Mouse (Mus musculus): ENCODE data around the gene Cdc123. TPM values are rescaled to one million over a fixed set of nuclear protein-coding genes. Genes with fewer than 3 reads are reported as not detected.

Cdc123 gene
- polyA plus RNA-seq (2015; fragmentation: Nextera tagmentation; extraction: Ambion mirVana): 147 and 163 TPM in 2 replicates

DNA sequence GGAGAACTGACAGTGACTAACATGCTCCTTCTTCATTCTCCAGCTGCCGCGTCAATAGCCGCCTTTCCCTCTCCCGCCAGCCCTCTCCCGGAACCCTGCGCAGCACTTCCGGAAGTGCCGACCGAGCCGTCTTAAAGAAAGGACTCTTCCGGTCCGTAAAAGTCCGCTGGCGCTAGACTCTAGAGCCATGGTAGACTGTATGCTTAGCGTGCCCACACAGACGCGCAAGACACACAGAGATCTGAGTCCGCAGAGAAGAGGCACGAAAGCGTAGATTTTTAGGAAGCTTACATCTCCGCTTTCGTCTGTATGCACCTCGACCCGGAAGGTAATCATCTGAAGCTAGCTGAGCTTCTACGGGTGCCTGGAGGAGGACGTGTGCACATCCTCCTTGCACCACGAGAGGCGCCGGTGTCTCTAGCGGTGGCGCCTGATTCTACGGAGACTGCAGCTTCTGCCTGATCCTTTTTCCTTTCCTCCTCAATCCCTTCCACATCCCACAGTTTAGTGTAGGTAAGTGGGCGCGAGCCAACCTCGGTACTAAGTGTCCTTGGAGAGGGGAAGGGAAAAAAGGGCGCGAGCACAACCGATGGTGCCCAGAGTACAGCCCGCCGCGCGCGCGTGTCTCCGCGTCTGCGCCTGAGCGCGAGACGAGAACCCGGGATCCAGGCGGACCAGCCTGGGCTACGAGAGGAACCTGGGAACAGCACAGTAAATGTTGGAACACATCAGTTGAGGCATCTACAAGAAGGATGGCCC, at the start of gene Cdc123, which contains the start of gene Nudt5:
TSS of gene Cdc123 (minus strand) at position 292 of the 759 bp plus-strand sequence.
TSS of gene Nudt5 (plus strand) at position 147 of the 759 bp plus-strand sequence.
- H3K4me2 ChIP-seq (replicated peaks; ENCODE audit: low read depth, low read length): peak within 1 kb of the TSS; percentile 68
- peak; percentile 98 for DNase-seq (ENCODE audit: low spot score)
- H3K4me1 ChIP-seq (ENCODE audit: insufficient read depth, low read depth, low read length): peaks cover 2% of the 10 kb centered on the region; the same call in 1 of the 2 replicates
- H3K4me3 ChIP-seq (ENCODE audit: low read depth, low read length): peak within 1 kb of the TSS; percentile 82
- peak; percentile 93 for TF ChIP-seq CTCF (IDR thresholded peaks at IDR 0.05)
- peak; percentile 80 for TF ChIP-seq EP300 (IDR thresholded peaks at IDR 0.05)
- peak; percentile 98 for ATAC-seq
- peak within 1 kb of the TSS; percentile 89 for H3K27ac ChIP-seq (ENCODE audit: low read length)
- no peaks in the 10 kb centered on the region for H3K9me3 ChIP-seq (ENCODE audit: low read length)
- 1% methylated on average over 52 of the region's 53 CpGs for WGBS
- peak within 1 kb of the TSS; percentile 77 for H3K9ac ChIP-seq (replicated peaks; ENCODE audit: low read depth)
- peaks cover 13% of the 10 kb centered on the region; the same call in 1 of the 2 replicates for H3K36me3 ChIP-seq (ENCODE audit: insufficient read depth, low read length)
- no peaks in the 10 kb centered on the region for H3K27me3 ChIP-seq (replicated peaks; ENCODE audit: insufficient read depth, low read length)

DNA sequence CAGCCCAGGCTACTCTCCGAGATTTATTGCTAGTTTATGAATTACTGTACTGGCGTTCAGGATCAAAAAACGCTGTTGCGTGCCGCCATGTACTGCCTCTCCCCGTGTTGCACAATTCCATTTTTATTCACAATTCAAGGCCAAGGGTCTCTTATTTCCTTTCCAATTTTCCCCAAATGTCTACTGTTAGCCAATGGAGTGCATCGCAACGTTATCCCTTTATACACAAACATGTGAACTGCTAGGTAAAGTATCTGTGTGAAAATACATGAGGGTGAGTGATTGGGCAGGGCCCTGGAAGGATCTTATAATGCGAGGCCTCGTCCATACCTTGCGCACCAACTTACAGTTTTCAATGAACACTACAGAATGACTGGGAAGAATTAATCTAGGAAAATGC, 49.3 kb upstream of the Cdc123 start:
- Histone ChIP-seq H3K27me3 (replicated peaks; ENCODE audit: insufficient read depth, low read length) (no peaks in the 10 kb centered on the region), H3K4me3 (ENCODE audit: low read depth, low read length) (peak overlapping the region; percentile 72), H3K36me3 (ENCODE audit: insufficient read depth, low read length) (no peaks in the 10 kb centered on the region), H3K4me2 (replicated peaks; ENCODE audit: low read depth, low read length) (peak overlapping the region; percentile 85), H3K9me3 (ENCODE audit: low read length) (no peaks in the 10 kb centered on the region), H3K9ac (replicated peaks; ENCODE audit: low read depth) (peak overlapping the region; percentile 81), H3K4me1 (ENCODE audit: insufficient read depth, low read depth, low read length) (no peaks in the 10 kb centered on the region), H3K27ac (ENCODE audit: low read length) (no peak overlapping the region)
- 27% methylated on average over 11 of the region's 11 CpGs for WGBS
- no peak for ATAC-seq
- DNase-seq (ENCODE audit: low spot score): peak; percentile 64
- no peak for TF ChIP-seq CTCF (IDR thresholded peaks at IDR 0.05)
- no peak for TF ChIP-seq EP300 (IDR thresholded peaks at IDR 0.05)

DNA sequence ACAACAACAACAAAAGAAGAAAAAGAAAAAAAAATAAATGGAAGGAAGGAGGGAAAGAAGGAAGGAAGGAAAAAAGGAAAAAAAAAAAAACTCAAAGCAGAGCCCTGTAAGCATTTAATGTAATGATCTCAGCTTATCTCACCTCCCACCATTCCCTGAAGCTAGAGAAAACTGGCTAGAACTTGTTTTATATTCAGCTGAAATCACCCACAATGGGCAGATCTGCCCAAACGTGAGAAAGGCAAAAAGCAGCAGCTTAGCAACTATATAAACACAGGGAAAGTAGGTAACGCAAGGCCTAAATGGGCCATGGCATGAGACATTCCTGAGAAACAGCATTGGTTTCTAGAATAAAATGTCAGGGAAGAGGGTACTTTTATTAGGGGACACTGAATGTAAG, 44.4 kb upstream of the Cdc123 start:
- Histone ChIP-seq H3K4me3 (ENCODE audit: low read depth, low read length) (no peak overlapping the region), H3K9me3 (ENCODE audit: low read length) (no peaks in the 10 kb centered on the region), H3K4me2 (replicated peaks; ENCODE audit: low read depth, low read length) (no peak overlapping the region), H3K27me3 (replicated peaks; ENCODE audit: insufficient read depth, low read length) (no peaks in the 10 kb centered on the region), H3K36me3 (ENCODE audit: insufficient read depth, low read length) (peaks cover 23% of the 10 kb centered on the region), H3K9ac (replicated peaks; ENCODE audit: low read depth) (no peak overlapping the region), H3K4me1 (ENCODE audit: insufficient read depth, low read depth, low read length) (no peaks in the 10 kb centered on the region), H3K27ac (ENCODE audit: low read length) (no peak overlapping the region)
- TF ChIP-seq CTCF (IDR thresholded peaks at IDR 0.05) (no peak), EP300 (IDR thresholded peaks at IDR 0.05) (no peak)
- 68% methylated on average over 2 of the region's 2 CpGs for WGBS
- no peak for ATAC-seq
- no peak for DNase-seq (ENCODE audit: low spot score)

DNA sequence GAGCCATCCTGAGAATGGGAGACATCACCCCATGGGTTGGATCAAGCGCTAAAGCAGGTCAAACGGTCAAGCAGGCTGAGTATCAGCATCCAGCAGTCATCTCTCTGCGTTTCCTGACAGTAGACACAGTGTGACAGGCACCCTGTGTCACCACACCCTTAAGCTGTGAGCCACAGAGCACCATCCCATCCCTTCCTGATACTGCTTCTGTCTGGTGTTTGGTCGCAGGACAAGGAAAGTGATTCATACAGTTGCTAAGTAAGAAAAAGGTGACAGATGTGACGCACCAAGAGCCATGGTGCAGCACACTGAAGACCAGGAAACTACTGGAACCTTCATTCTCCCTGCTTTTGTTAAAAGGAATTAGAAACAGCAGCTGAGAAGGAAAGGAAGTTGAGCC, 43.9 kb upstream of the Cdc123 start:
- Histone ChIP-seq H3K9me3 (ENCODE audit: low read length) (no peaks in the 10 kb centered on the region), H3K27ac (ENCODE audit: low read length) (no peak overlapping the region), H3K9ac (replicated peaks; ENCODE audit: low read depth) (no peak overlapping the region), H3K4me3 (ENCODE audit: low read depth, low read length) (no peak overlapping the region), H3K27me3 (replicated peaks; ENCODE audit: insufficient read depth, low read length) (no peaks in the 10 kb centered on the region), H3K4me2 (replicated peaks; ENCODE audit: low read depth, low read length) (no peak overlapping the region), H3K4me1 (ENCODE audit: insufficient read depth, low read depth, low read length) (no peaks in the 10 kb centered on the region), H3K36me3 (ENCODE audit: insufficient read depth, low read length) (peaks cover 23% of the 10 kb centered on the region)
- no peak for ATAC-seq
- 82% methylated on average over 5 of the region's 5 CpGs for WGBS
- DNase-seq (ENCODE audit: low spot score): no peak
- TF ChIP-seq CTCF (IDR thresholded peaks at IDR 0.05) (no peak), EP300 (IDR thresholded peaks at IDR 0.05) (no peak)

DNA sequence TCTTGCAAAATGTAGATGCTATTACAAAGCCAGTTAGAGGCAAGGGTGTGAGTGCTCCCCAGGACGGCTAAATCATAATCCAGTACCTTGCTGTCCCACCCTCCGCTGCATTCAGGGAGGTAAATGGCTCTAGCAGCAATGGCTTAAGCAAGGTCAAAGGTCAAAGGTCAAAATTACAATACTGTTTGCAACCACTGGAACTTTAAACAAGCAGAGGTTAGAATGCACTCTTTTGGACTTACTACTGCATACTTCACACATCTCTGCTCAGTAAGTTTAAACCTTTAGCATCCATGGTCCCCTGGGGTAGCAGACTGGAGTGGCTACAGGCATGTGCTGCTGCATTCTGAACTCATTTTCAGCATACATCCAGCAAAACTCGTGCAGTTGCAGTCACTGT, 32.5 kb upstream of the Cdc123 start:
- no peaks in the 10 kb centered on the region for H3K4me1 ChIP-seq (ENCODE audit: insufficient read depth, low read depth, low read length)
- no peaks in the 10 kb centered on the region for H3K9me3 ChIP-seq (ENCODE audit: low read length)
- H3K36me3 ChIP-seq (ENCODE audit: insufficient read depth, low read length): peaks cover 26% of the 10 kb centered on the region; the same call in 1 of the 2 replicates
- no peak overlapping the region for H3K4me3 ChIP-seq (ENCODE audit: low read depth, low read length)
- H3K27ac ChIP-seq (ENCODE audit: low read length): no peak overlapping the region
- no peak for ATAC-seq
- H3K27me3 ChIP-seq (replicated peaks; ENCODE audit: insufficient read depth, low read length): no peaks in the 10 kb centered on the region
- TF ChIP-seq CTCF (IDR thresholded peaks at IDR 0.05) (no peak), EP300 (IDR thresholded peaks at IDR 0.05) (no peak)
- no peak overlapping the region for H3K9ac ChIP-seq (replicated peaks; ENCODE audit: low read depth)
- DNase-seq (ENCODE audit: low spot score): no peak
- WGBS: 74% methylated on average over 3 of the region's 3 CpGs
- no peak overlapping the region for H3K4me2 ChIP-seq (replicated peaks; ENCODE audit: low read depth, low read length)

DNA sequence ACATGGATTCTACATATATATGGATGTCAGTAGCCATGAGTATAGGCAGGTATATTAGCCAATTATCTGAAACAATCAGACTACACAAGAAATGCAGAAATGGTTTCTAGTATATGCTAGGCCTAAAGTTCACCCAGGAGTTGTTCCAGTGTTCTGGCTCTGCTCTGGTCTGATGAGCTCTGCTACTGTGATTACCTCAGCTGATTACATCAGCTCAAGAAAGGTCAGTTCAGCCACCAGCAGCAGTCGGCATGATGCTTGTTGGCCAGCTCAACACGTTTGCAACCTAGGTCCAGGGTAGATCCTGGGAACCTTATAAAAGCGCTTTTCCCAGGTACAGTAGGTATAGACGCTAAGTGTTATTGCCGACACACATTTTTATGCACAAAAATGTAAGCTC, 24.8 kb upstream of the Cdc123 start:
- Histone ChIP-seq H3K9me3 (ENCODE audit: low read length) (no peaks in the 10 kb centered on the region), H3K9ac (replicated peaks; ENCODE audit: low read depth) (no peak overlapping the region), H3K4me3 (ENCODE audit: low read depth, low read length) (no peak overlapping the region), H3K27me3 (replicated peaks; ENCODE audit: insufficient read depth, low read length) (no peaks in the 10 kb centered on the region), H3K4me1 (ENCODE audit: insufficient read depth, low read depth, low read length) (no peaks in the 10 kb centered on the region), H3K27ac (ENCODE audit: low read length) (no peak overlapping the region), H3K36me3 (ENCODE audit: insufficient read depth, low read length) (peaks cover 23% of the 10 kb centered on the region), H3K4me2 (replicated peaks; ENCODE audit: low read depth, low read length) (no peak overlapping the region)
- TF ChIP-seq EP300 (IDR thresholded peaks at IDR 0.05): no peak
- no peak for TF ChIP-seq CTCF (IDR thresholded peaks at IDR 0.05)
- WGBS: 89% methylated on average over 5 of the region's 5 CpGs
- DNase-seq (ENCODE audit: low spot score) (no peak), ATAC-seq (no peak)

All from lung, postnatal 0 days (tissue).